Mouse (Mus musculus): ENCODE results near the gene AC153137.1.
"Not testable (repeated sequence)": the region's sequence is repeated elsewhere in the genome, so short reads cannot be mapped to it uniquely, and the experiment has no call there.

The AC153137.1 gene

DNA sequence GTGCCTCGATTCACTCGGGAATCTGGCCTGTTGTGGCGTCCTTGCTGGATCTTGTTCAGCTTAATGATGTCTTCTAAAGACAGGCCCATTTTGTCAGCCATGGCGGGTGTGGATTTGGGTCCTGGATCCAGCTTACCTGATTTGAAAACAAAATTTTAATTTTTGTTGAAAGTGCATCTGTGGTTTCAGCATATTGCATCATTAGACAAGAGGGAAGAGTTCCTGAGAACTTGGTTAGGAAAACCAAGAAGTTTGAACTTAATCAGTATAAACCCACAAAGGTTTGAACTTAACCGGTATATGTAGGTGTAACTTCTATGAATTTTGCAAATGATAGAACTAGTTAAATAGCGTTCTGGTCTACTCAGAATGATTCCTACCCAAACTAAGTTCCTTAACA is at the start of gene AC153137.1:
Gene AC153137.1, minus strand, starts transcription at position 101 of the 400 bp plus-strand sequence.
- DNase-seq (ENCODE audit: low read depth, low spot score), result not testable (repeated sequence)

DNA sequence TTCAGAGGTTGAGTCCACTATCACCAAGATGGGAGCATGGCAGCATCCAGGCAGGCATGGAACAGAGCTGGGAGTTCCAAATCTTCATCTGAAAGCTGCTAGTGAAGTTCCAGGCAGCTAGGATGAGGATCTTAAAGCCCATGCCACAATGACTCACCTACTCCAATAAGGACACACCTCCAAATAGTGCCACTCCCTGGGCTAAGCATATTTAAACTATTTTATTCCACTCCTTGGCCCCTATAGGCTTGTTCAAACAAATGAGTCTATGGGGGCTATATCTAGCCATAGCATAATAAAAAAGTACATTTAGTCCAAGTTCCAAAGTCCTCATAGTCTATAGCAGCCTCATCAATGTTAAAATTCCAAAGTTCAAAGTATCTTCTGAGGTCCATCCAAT is 45.4 kb upstream of the AC153137.1 start:
- DNase-seq (ENCODE audit: low read depth, low spot score), result no peak

DNA sequence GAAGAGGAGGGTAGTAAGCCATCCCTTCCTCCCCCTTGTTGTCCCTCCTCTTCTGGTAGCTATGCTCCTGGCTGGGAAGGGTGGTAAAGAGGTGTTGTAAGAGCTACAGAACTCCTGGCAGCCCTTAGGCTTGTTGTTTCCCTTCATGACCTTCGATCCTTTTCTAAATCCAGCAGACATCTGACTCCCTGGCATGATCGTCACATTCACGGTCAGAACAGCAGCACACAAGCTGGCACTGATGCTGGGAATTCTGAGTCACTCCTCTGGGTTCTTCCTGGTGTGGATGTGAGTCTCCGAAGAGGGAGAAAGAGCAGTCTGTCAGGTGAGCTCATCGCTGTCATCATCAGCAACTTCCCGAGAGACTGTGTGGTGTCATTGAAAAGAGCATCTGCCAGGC is 41.5 kb upstream of the AC153137.1 start:
- DNase-seq (ENCODE audit: low read depth, low spot score), result no peak

DNA sequence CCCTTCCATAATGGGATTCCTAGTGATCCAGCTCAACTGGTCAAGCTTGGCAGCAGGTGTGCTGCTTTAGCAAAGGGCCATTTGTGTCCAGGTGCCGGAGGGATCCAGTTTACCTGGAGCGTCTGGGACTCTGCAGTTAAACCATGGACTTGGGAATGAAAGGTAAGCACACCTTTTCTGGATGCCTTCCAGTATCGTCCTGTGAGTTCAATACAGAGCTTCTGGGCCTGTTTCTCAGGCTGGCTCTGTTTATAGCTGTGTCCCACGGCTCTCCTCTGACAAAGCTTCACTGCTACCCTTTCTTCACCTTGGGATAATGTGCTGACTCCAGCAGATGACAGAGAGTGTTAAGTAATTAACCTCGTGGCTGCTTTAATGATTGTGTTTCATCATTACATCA is 39.6 kb upstream of the AC153137.1 start:
- DNase-seq (ENCODE audit: low read depth, low spot score), result no peak

GRCm38 (mm10) chr1:31016068-31016467 is 38.3 kb upstream of the AC153137.1 start:
- no peak for DNase-seq (ENCODE audit: low read depth, low spot score)

DNA sequence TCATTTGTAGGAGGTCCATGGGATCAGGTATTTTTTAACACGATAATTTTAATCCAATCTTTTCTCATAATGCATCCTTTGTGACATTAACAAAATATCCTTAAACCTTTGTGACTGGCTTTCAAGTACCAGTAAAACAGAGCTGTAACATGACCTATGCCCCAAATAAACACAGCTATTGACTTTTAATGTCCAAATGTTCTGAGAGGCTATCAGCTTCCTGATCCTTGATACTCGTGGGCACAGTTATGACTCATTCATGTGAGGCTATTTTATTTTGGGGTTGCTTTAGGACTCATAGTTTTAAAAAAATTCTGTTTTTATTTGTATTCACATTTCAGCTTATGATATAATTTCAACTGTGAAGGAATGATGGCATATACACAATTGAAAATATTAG is 37.5 kb upstream of the AC153137.1 start:
- no peak for DNase-seq (ENCODE audit: low read depth, low spot score)

DNA sequence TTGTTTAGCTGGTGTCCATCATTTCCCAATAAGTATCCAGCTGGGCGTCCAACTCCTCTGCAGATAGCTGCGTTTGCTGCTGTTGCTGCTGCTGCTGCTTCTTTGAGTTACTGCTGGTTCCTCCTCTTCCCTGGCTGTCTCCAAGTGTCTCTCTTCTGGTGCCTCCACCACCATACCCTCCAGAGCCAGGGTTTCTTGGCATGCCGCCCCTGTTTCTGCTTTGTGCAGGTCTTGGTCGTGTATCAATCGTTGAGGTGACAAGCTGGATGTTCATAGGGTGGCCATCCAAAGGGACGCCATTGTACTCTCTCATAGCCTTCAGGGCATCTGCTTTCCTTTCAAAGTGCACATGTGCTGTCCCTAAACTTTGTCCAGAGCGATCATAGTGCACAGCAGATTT is 529 bp downstream of the AC153137.1 start:
- not testable (repeated sequence) for DNase-seq (ENCODE audit: low read depth, low spot score)

DNA sequence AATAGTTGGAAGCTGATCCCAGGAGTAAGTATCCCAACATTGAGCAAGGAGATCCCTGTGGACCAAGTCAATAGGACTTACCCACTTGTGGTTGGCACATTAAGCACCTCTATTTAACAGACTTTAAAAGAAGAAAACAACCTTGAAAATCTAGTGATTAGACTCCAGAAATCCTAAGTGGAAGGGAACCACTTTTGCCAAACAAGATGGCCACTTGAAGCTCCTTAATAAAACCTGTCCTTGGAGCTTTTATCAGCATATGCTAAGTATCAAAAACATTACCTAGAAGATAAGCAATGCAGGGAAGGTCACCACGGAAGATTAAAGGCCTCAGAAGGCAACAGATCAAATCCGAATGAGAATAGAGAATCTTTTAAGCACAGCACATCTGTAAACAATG is 26.0 kb downstream of the AC153137.1 start:
- DNase-seq (ENCODE audit: low read depth, low spot score), result no peak

DNA sequence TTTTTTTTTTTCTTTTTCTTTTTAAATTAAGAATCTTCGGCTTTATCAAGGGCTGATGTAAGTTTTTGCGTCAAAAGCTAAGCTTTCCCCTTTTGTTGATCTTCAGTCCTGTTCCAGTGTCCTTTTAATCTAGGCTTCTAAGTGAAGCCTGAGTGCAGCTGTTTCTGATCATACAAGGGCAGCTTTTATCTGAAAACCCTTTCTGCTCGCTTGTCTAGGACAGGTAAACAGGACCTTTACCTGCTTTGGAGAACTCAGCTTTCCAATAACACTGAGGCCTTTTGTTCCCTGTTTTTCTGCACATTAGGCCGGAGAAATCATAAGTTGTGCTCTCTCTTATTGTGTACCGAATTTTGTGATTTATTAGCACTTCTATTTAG is 27.3 kb downstream of the AC153137.1 start:
- no peak for DNase-seq (ENCODE audit: low read depth, low spot score)

DNA sequence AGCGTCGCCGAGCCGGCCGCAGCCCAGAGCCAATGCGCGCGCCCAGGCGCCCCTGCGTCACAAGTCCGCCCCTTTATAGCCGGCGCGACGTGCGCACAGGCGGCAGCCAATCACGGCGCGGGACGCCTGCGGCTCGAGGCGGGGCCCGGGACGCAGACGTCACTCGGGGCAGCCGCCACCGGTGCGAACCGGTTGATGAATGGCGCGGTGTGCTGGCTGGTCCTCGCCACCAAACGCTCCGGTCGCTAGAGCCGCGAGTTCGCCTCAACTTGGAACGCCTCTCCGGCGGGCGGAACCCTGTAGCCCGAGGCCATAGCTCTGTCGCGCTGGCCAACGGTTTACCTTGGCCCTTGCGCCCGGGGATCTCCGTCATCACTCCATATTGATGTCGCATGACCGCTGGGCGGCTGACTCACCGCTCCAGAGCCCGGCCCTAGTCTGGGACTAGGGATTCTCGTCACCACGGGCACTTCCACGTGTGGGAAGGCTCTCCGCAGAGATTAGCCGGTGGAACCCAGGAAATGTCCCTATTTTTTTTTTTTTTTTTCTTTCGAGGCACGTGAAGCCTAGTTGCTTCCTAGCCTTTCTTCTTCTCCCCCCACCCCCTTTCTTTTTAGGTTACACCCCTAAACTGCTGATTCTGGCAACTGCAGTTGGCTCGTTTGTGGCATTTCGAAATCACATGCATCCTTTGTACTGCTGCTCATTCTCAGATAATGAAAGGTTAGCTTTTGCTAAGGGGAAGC is 27.9 kb downstream of the AC153137.1 start:
- DNase-seq (ENCODE audit: low read depth, low spot score), result peak; percentile 95

DNA sequence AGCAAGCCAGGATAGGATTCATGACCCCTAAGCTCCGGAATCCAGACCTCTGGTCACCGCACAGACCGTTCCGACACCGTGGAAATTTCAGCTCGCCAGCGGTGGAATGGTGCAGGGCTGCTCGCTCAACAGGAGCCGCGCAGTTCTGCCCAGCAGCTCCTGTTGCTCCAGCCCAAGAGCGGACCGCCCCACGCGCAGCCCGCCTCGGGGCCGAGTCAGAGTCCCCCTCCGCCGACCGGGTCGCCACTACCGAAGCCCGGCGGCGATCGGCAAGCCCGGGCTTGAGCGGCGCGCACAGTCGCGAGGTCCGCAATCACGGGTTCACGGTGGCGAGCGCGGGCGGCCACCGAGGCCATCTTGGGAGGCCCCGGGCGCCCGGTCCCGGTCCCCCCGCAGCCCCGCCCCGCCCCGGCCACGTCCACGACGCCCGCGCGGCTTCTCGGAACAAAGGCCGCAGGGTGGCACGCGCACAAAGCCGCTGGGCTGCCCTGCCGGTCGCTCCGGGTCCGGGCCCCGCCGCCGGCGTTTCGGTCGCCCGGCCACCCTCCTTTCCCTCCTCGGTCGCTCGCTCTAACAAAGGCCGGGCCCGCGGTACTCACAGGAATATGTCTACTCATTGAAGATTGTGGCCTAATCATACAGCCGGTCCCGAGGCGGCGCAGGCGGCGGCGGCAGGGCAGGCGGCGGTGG is 28.7 kb downstream of the AC153137.1 start:
- peak; percentile 39 for DNase-seq (ENCODE audit: low read depth, low spot score)

DNA sequence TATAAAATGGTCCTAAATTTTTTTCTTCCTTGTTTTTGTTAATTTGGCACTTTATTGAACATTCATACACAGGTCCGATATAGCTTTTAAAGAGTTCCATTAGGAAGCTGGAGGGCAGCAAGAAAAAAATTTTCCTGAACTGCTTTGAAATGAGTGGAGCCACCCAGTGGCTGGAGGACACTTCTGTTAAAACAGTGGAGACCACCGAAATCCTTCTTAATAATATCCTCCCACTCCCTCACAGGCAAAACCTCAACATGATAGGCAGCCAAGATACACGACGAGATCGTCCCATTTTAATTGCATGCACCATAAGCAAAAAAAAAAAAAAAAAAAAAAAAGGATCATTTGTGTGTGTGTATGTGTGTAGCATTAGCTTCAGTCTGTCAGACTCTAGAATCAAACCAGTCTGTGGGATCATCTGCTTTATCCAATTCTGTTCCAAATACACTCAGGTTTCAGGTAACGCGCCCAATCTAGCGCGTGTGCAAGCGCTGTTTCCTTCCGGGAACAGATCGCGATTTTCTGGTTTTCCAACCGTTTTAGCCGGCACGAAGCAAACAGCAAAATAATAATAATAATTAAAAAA is 29.3 kb downstream of the AC153137.1 start:
- DNase-seq (ENCODE audit: low read depth, low spot score), result peak; percentile 40

GRCm38 (mm10) chr1:30945136-30945535 is 32.6 kb downstream of the AC153137.1 start:
- DNase-seq (ENCODE audit: low read depth, low spot score), result no peak

- DNase-seq (ENCODE audit: low read depth, low spot score), result no peak
Observed at GRCm38 (mm10) chr1:30940571-30940970, 37.2 kb downstream of the AC153137.1 start.

DNA sequence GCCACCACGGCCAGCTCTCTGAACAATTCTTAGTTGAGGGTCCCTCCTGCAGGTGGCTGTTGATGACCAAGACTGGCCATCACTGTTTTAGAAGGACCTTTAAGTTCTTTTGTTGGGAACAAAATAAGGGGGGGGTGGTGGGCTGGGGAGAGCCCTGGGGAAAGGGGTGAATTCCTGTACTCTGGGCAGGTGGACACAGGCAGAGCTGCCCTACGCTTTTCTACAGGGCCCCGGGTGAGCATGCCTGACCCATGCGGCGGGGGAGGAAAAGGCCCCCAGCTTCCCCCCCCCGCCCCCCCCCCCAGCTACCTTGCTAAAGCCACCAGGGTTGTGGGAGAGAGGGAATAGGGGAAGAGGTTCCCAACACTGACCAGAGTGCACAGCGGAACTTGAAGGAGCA is 39.4 kb downstream of the AC153137.1 start:
- no peak for DNase-seq (ENCODE audit: low read depth, low spot score)

DNA sequence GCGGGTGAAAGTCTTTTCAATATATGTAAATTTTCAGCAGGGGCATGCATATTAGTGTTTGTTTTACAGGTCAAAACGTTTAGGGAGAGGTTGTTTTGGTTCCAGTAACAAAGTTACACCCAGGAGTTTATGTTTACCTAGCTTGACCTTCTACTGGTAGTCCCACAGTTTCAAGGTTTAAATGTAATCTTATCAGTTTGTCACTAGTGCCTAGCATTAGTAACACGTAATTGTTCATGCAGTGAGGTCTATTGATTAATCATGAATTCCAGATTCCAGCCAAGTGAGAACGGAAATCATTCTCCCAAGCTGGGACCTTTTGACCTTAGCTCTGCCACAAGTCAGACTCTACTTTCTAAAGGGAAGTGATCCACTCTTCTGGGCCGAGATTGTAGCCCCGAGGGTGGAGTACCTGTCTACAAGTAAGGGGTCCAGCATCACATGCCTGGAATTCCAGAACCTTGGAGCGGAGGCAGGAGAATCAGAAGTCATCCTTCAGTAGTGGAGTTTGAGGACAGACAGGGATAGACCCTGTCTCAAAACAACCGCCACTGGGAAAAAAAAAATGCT is 40.3 kb downstream of the AC153137.1 start:
- DNase-seq (ENCODE audit: low read depth, low spot score), result no peak

DNA sequence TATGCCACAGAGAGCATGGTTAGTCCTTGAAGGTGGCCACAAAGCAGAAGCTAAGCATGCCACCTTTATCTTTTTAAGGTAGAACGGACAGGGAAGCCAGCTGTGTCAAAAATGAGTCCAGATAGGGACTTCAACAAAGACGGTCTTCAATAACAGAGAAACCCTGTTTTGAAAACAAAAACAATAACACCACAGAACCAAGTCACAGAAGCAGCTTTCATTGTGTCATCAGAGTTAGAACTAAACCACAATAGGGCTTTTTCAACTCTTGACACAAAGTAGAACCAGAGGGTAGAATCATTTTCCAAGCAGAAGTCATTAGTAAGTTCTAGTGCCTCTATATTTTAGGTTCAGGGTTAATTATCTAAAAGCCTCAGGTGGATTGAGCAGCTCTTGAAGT is 41.3 kb downstream of the AC153137.1 start:
- DNase-seq (ENCODE audit: low read depth, low spot score), result no peak

GRCm38 (mm10) chr1:30930823-30931222 is 46.9 kb downstream of the AC153137.1 start:
- no peak for DNase-seq (ENCODE audit: low read depth, low spot score)

- no peak for DNase-seq (ENCODE audit: low read depth, low spot score)
Observed at GRCm38 (mm10) chr1:30930194-30930593, 47.6 kb downstream of the AC153137.1 start.

All from embryo, embryonic 11.5 days (tissue).